Mouse (Mus musculus) MEL (cell line): ENCODE measurements at regions not wholly inside any gene's neighbourhood (a gene's known extent, or its start where the extent isn't known, plus 50 kb on each side); places are given as distances from the start of the nearest gene placed in this dataset.

Source experiments
- DNase-seq: peaks from one replicate; pipeline ENCODE4 v3.0.0; 2011; ENCODE audit warnings: low read depth, low spot score
- H3K27ac ChIP-seq: 2 replicates; pipeline ENCODE4 v1.5.1; 2012; ENCODE audit warnings: low read depth, mild to moderate bottlenecking, control low read depth, low read length, moderate library complexity; ENCODE audit not compliant: control insufficient read depth
- H3K27me3 ChIP-seq, 2 experiments: fragments of 150-350 bp in 1 of 2; sonication (generic) in 1 of 2; 2 replicates each; pipeline ENCODE4 v1.6.1; 2012; ENCODE audit warnings: low read length in 2 of 2, mild to moderate bottlenecking in 2 of 2, improper control_type of control experiment in 1 of 2, moderate library complexity in 1 of 2; ENCODE audit not compliant: insufficient read depth in 2 of 2, control insufficient read depth in 1 of 2
- H3K36me3 ChIP-seq, 2 experiments: 2 replicates each; pipeline ENCODE4 v1.6.1; 2012 to 2014; ENCODE audit warnings: low read length in 2 of 2, improper control_type of control experiment in 1 of 2, inconsistent platforms in 1 of 2, mild to moderate bottlenecking in 1 of 2; ENCODE audit not compliant: insufficient read depth in 2 of 2, control insufficient read depth in 1 of 2
- H3K4me1 ChIP-seq, 2 experiments: fragments of 150-350 bp in 1 of 2; sonication (generic) in 1 of 2; 2 replicates each; pipeline ENCODE4 v1.6.1; 2012; ENCODE audit warnings: low read length in 2 of 2, improper control_type of control experiment in 1 of 2, mild to moderate bottlenecking in 1 of 2; ENCODE audit not compliant: insufficient read depth in 2 of 2, control insufficient read depth in 1 of 2
- H3K4me3 ChIP-seq, 2 experiments: fragments of 150-350 bp in 1 of 2; sonication (generic) in 1 of 2; 2 replicates each; pipeline ENCODE4 v1.5.1; 2012; ENCODE audit warnings: low read depth in 2 of 2, low read length in 2 of 2, mild to moderate bottlenecking in 2 of 2, moderate library complexity in 2 of 2, control low read depth in 1 of 2, improper control_type of control experiment in 1 of 2; ENCODE audit not compliant: control insufficient read depth in 1 of 2, insufficient read depth in 1 of 2
- H3K79me2 ChIP-seq: 2 replicates; pipeline ENCODE4 v1.6.1; 2012; ENCODE audit warnings: mild to moderate bottlenecking, low read length, moderate library complexity; ENCODE audit not compliant: control insufficient read depth, poor library complexity, insufficient read depth
- H3K9ac ChIP-seq: 2 replicates; pipeline ENCODE4 v1.6.1; 2012; ENCODE audit warnings: low read depth, mild to moderate bottlenecking, control low read depth, low read length, moderate library complexity; ENCODE audit not compliant: control insufficient read depth, poor library complexity, severe bottlenecking
- H3K9me3 ChIP-seq: fragments of 150-350 bp; sonication (generic); replicated peaks from 2 replicates; pipeline ENCODE4 v1.6.1; 2012; ENCODE audit warnings: mild to moderate bottlenecking, low read length, improper control_type of control experiment, moderate library complexity; ENCODE audit not compliant: insufficient read depth
- CHD2 ChIP-seq: IDR thresholded peaks from 2 replicates; pipeline ENCODE4 v1.6.1; 2011; ENCODE audit warnings: low read length, improper control_type of control experiment
- E2F4 ChIP-seq: IDR thresholded peaks from 2 replicates; pipeline ENCODE4 v1.6.1; 2011; ENCODE audit warnings: low read depth, low read length, improper control_type of control experiment, borderline replicate concordance
- ELF1 ChIP-seq: IDR thresholded peaks from 2 replicates; pipeline ENCODE4 v1.6.1; 2014; ENCODE audit warnings: low read depth, mild to moderate bottlenecking, inconsistent platforms, low read length, improper control_type of control experiment, moderate library complexity
- ETS1 ChIP-seq: IDR thresholded peaks from 2 replicates; pipeline ENCODE4 v1.6.1; 2012; ENCODE audit warnings: low read depth, mild to moderate bottlenecking, inconsistent platforms, low read length, improper control_type of control experiment, moderate library complexity
- MAX ChIP-seq: IDR thresholded peaks from 2 replicates; pipeline ENCODE4 v1.6.1; 2011; ENCODE audit warnings: low read length, improper control_type of control experiment
- MAZ ChIP-seq: IDR thresholded peaks from 2 replicates; pipeline ENCODE4 v1.6.1; 2012; ENCODE audit warnings: low read depth, mild to moderate bottlenecking, inconsistent platforms, low read length, improper control_type of control experiment
- MXI1 ChIP-seq: IDR thresholded peaks from 2 replicates; pipeline ENCODE4 v1.6.1; 2011; ENCODE audit warnings: mild to moderate bottlenecking, low read depth, low read length, improper control_type of control experiment
- MYB ChIP-seq: IDR thresholded peaks from 2 replicates; pipeline ENCODE4 v1.6.1; 2011; ENCODE audit warnings: mild to moderate bottlenecking, low read depth, low read length, improper control_type of control experiment
- NRF1 ChIP-seq: IDR thresholded peaks from 2 replicates; pipeline ENCODE4 v1.6.1; 2014; ENCODE audit warnings: low read depth, mild to moderate bottlenecking, inconsistent platforms, low read length, improper control_type of control experiment, moderate library complexity; ENCODE audit not compliant: poor library complexity, insufficient read depth, severe bottlenecking
- POLR2AphosphoS2 ChIP-seq: IDR thresholded peaks from 2 replicates; pipeline ENCODE4 v1.6.1; 2011; ENCODE audit warnings: low read length, improper control_type of control experiment
- RAD21 ChIP-seq: IDR thresholded peaks from 2 replicates; pipeline ENCODE4 v1.6.1; 2011; ENCODE audit warnings: mild to moderate bottlenecking, low read depth, low read length, improper control_type of control experiment
- RCOR1 ChIP-seq: IDR thresholded peaks from 2 replicates; pipeline ENCODE4 v1.6.1; 2012; ENCODE audit warnings: low read depth, mild to moderate bottlenecking, inconsistent platforms, low read length, improper control_type of control experiment
- SMC3 ChIP-seq: IDR thresholded peaks from 2 replicates; pipeline ENCODE4 v1.6.1; 2011; ENCODE audit warnings: low read depth, low read length, improper control_type of control experiment
- ZC3H11A ChIP-seq: IDR thresholded peaks from 2 replicates; pipeline ENCODE4 v1.6.1; 2012; ENCODE audit warnings: low read depth, mild to moderate bottlenecking, inconsistent platforms, low read length, improper control_type of control experiment
- ZKSCAN1 ChIP-seq: IDR thresholded peaks from 2 replicates; pipeline ENCODE4 v1.6.1; 2012; ENCODE audit warnings: low read depth, mild to moderate bottlenecking, inconsistent platforms, low read length, improper control_type of control experiment, moderate library complexity
- ZNF384 ChIP-seq: IDR thresholded peaks from 2 replicates; pipeline ENCODE4 v1.6.1; 2012; ENCODE audit warnings: low read depth, mild to moderate bottlenecking, inconsistent platforms, low read length, improper control_type of control experiment

- Histone ChIP-seq H3K36me3 (no peaks in the 10 kb centered on the region), H3K79me2 (no peaks in the 10 kb centered on the region), H3K9me3 (no peaks in the 10 kb centered on the region), H3K4me1 (no peaks in the 10 kb centered on the region), H3K27me3 (no peaks in the 10 kb centered on the region), H3K27ac (no peak overlapping the region), H3K9ac (no peak overlapping the region), H3K4me3 (no peak overlapping the region)
- TF ChIP-seq NRF1 (no peak), POLR2AphosphoS2 (no peak), ETS1 (no peak), CHD2 (no peak), MXI1 (no peak), SMC3 (no peak), ZC3H11A (no peak), RCOR1 (no peak), MYB (no peak), ELF1 (no peak), ZKSCAN1 (no peak), ZNF384 (no peak), MAX (no peak)
- TF ChIP-seq, all 39 proteins: peak for 0
- no peak for DNase-seq
Observed at GRCm38 (mm10) chr1:61541166-61541565, 97.5 kb upstream of the Pard3b start.

GRCm38 (mm10) chr1:61552577-61553517 lies 85.8 kb upstream of the Pard3b start:
- Histone ChIP-seq H3K27me3 (no peaks in the 10 kb centered on the region), H3K79me2 (no peaks in the 10 kb centered on the region), H3K4me3 (no peak overlapping the region), H3K27ac (no peak overlapping the region), H3K9me3 (no peaks in the 10 kb centered on the region), H3K4me1 (no peaks in the 10 kb centered on the region), H3K36me3 (no peaks in the 10 kb centered on the region), H3K9ac (no peak overlapping the region)
- TF ChIP-seq RAD21 (no peak), ELF1 (no peak), MAZ (no peak), E2F4 (no peak), MAX (no peak)
- DNase-seq, result no peak
